Mouse (Mus musculus) megakaryocyte, embryonic 14.5 days (primary cell): ENCODE measurements at regions not wholly inside any gene's neighbourhood (a gene's known extent, or its start where the extent isn't known, plus 50 kb on each side); places are given as distances from the start of the nearest gene placed in this dataset.

ENCODE experiments used
- H3K27me3 ChIP-seq: replicated peaks from 2 replicates; pipeline ENCODE3; 2012; ENCODE audit warnings: inconsistent platforms
- H3K36me3 ChIP-seq: replicated peaks from 2 replicates; pipeline ENCODE3; 2012; ENCODE audit warnings: low read length, inconsistent platforms, mixed read lengths
- H3K4me1 ChIP-seq: 2 replicates; pipeline ENCODE4 v1.6.1; 2012; ENCODE audit warnings: inconsistent platforms
- H3K4me3 ChIP-seq: replicated peaks from 2 replicates; pipeline ENCODE3; 2012; ENCODE audit warnings: moderate library complexity, mild to moderate bottlenecking, inconsistent platforms
- H3K9me3 ChIP-seq: 2 replicates; pipeline ENCODE4 v1.6.1; 2012; ENCODE audit warnings: inconsistent platforms
- FLI1 ChIP-seq: IDR thresholded peaks from 2 replicates; pipeline ENCODE4 v1.6.1; 2012; ENCODE audit warnings: low read length, inconsistent platforms, mixed read lengths
- GATA1 ChIP-seq: IDR thresholded peaks from 3 replicates; pipeline ENCODE4 v1.6.1; 2012; ENCODE audit warnings: mixed read lengths, low read length, inconsistent platforms, borderline replicate concordance

DNA sequence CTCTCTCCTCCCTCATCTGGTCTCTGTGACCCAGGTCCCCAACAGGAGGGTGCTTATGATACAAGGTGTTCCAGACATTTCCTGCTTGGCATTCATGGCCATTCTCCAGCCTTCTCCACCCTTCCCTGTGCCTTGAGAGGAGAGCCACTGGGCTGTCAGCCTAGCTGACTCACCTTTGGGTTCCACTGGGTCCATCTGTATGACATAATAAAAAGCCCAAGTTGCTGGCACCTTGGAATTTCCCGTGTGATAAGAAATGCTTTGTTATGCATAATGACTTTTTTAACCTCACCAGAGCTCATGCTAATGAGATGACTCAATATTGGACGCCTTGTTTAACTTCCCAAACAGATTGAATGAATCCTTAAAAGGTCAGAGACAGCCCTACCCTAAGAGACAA, 236.2 kb downstream of the Fam43a start:
- TF ChIP-seq GATA1: no peak
- TF ChIP-seq FLI1: no peak
- Histone ChIP-seq H3K9me3 (peaks cover 24% of the 10 kb centered on the region), H3K4me3 (no peak overlapping the region), H3K36me3 (no peaks in the 10 kb centered on the region), H3K27me3 (peaks cover 39% of the 10 kb centered on the region), H3K4me1 (no peaks in the 10 kb centered on the region; the same call in 1 of the 2 replicates)

DNA sequence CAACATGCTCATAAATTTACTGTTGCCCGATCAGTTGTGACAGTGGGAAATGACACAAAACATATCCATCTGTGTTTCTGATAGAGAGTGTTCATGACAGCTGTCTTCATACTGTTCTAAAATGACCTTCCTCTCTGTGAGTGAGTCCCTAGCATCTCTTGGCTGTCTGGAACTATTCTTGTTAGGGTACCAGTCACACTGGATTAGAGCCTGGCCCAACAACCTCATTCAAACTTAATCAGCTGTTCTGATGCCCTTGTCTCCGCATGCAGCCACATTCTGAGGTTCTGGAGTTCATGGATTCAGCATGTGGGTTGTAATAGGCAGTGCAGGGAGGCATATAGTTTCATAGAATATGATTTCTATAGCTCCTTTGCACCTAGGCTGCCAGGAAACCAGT, 238.4 kb downstream of the Xxylt1 start:
- Histone ChIP-seq H3K27me3 (peaks cover 22% of the 10 kb centered on the region), H3K9me3 (peaks cover 42% of the 10 kb centered on the region), H3K4me1 (no peaks in the 10 kb centered on the region), H3K4me3 (no peak overlapping the region), H3K36me3 (no peaks in the 10 kb centered on the region)
- TF ChIP-seq GATA1 (no peak), FLI1 (no peak)

DNA sequence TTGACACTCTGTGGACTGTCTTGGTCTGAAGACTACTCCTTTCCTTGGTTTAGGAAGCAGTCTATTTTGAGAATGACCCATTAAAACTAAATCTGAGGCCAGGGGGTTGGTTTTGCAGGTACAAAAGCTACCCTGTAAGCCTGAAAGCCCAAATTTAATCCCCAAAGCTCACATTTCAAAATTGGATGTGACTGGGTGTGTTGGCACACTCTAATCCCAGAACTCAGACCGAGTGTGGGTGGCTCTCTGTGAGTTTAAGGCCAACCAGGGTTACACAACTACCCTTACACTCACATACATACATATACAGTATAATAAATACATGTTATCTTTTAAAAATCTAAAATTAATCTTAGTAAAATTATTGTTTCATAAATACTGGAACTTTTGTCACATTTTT, 228.6 kb downstream of the Xxylt1 start:
- TF ChIP-seq FLI1: no peak
- no peak for TF ChIP-seq GATA1
- Histone ChIP-seq H3K4me3 (no peak overlapping the region), H3K9me3 (peaks cover 19% of the 10 kb centered on the region), H3K4me1 (no peaks in the 10 kb centered on the region), H3K36me3 (no peaks in the 10 kb centered on the region), H3K27me3 (peaks cover 28% of the 10 kb centered on the region)

DNA sequence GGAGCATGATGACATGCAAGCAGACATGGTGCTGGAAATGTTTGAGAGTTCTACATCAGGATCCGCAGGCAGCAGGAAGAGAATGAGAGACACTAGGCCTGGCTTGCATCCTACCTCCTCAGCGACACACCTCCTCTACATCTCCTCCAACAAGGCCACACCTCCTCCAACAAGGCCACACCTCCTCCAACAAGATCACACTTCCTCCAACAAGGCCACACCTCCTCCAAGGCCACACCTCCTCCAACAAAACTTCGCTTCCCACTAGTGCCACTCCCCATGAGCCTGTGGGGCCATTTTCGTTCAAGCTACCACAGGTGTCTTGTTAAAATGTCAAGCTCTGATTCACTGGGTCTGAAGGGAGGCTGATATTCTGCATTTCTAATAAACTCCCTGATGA, 226.5 kb downstream of the Xxylt1 start:
- TF ChIP-seq FLI1 (no peak), GATA1 (no peak)
- Histone ChIP-seq H3K4me3 (no peak overlapping the region), H3K36me3 (no peaks in the 10 kb centered on the region), H3K9me3 (peaks cover 9% of the 10 kb centered on the region), H3K27me3 (peaks cover 28% of the 10 kb centered on the region), H3K4me1 (no peaks in the 10 kb centered on the region)

DNA sequence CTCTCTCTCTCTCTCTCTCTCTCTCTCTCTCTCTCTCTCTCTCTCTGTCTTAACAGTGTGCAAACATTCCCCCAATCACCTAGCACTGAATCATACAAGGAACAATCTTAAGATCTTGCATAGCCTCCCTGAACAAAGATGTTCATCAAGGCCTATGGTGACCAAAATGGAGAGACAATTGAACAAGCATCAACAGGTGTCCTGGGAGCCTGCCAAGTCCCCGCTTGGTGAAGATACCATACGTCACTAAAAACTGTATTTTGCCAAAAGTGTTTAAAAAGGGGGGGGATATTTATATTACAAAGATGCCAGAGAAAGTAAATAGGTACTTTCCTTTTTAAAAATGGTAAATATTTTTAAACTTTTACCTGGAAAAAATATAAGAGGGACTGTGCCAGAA, 223.6 kb downstream of the Xxylt1 start:
- Histone ChIP-seq H3K27me3 (peaks cover 28% of the 10 kb centered on the region), H3K9me3 (peaks cover 27% of the 10 kb centered on the region), H3K36me3 (no peaks in the 10 kb centered on the region), H3K4me3 (no peak overlapping the region), H3K4me1 (no peaks in the 10 kb centered on the region)
- no peak for TF ChIP-seq GATA1
- TF ChIP-seq FLI1: no peak

DNA sequence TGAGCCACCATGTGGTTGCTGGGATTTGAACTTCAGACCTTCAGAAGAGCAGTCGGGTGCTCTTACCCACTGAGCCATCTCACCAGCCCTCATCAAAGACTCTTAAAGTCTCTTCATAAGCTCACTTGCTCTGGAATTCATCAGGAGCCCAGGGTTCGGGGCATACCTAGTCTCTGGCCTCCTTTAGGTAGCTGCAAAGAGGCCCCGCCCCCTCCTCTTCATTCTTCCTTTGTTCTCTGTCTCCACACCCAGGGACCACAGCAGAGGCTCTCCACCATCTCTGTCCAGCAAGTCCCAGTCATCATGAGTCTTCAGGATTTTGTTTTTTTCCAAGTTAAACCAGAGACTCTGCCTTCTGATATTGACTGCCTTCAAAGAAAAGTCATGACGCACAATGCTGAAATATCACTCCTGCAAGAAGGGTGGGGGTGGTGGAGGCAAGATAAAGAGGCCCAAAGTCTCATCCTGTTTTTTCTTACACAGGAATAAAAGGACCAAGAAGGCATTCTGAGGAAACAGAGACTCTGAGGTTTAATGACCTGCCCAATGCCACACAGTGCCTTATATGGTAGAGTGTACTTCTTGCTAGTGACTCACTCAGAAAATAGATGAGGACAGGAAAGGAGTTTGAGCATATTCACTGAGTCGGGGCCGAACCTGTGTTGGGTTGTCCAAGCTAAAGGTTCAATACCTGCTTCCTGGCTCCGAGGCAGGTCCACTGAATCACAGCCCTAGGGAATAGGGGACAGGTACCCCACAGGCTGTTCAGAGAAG, 211.9 kb downstream of the Xxylt1 start:
- TF ChIP-seq FLI1 (no peak), GATA1 (no peak)
- peak overlapping the region; percentile 28 for H3K4me3 ChIP-seq
- H3K4me1 ChIP-seq: peaks cover 41% of the 10 kb centered on the region
- H3K27me3 ChIP-seq: peaks cover 4% of the 10 kb centered on the region
- no peaks in the 10 kb centered on the region for H3K36me3 ChIP-seq
- peaks cover 29% of the 10 kb centered on the region for H3K9me3 ChIP-seq

DNA sequence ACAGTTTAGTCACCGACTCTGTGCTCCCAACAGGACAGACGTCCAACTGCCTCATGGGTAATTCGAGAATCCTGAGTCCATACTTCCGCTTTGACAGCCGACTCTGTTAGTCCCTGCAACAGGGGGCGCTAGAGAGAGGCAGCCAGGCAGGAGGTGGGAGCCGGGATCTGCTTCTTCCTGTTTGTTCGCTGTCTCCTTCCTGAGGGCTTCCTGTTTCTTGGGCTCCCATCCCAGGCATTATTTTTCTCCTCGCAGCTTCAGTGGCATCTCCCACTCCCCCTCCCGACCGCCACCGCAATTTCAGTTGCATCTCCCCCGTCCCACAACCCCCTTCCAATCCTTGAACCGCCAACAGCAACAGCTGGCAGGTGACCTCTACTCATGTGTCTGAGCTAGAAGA, 211.1 kb downstream of the Xxylt1 start:
- Histone ChIP-seq H3K9me3 (peaks cover 29% of the 10 kb centered on the region), H3K4me3 (peak overlapping the region; percentile 29), H3K36me3 (no peaks in the 10 kb centered on the region), H3K27me3 (peaks cover 4% of the 10 kb centered on the region), H3K4me1 (peaks cover 41% of the 10 kb centered on the region)
- TF ChIP-seq GATA1 (no peak), FLI1 (no peak)

DNA sequence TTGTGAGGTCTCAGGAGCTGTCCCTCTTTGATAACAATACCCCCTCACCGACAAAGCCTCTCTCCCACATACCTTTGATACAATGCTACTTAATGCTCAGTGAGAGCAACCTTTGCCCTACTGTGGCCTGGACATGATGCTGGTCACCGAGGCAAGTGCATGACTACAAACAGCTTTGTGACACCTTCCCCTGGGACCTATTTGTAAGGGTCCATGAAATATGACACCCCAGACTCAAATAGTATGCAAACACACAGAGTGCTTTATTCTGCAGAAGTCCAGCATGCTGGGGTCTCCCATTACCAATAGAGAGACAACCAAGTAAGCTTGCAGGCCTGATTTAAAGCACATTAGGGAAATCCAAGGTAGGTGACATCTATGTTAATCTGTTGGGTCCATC, 210.6 kb downstream of the Xxylt1 start:
- H3K4me3 ChIP-seq: no peak overlapping the region
- no peak for TF ChIP-seq FLI1
- no peak for TF ChIP-seq GATA1
- peaks cover 4% of the 10 kb centered on the region for H3K27me3 ChIP-seq
- H3K4me1 ChIP-seq: peaks cover 41% of the 10 kb centered on the region
- H3K36me3 ChIP-seq: no peaks in the 10 kb centered on the region
- peaks cover 29% of the 10 kb centered on the region for H3K9me3 ChIP-seq

DNA sequence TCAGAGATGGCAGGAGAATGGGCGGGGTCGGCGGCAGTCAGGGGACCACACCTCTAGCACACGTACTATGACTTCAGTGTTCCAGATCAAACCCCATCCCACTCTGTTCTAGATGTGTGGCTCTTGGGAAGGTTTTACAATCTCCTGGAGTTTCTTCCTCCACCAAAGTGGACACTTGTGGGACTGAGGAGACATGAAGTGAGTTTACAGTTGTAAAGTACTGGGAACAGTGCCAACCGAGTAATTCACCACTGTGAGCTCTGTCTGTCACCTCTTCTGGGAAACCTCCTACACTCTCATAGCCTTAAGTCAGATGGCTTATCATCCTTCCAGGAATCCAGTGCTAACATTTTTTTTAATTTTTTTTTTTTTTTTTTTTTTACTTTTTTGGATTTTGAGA, 209.1 kb downstream of the Xxylt1 start:
- Histone ChIP-seq H3K27me3 (peaks cover 7% of the 10 kb centered on the region), H3K4me3 (no peak overlapping the region), H3K9me3 (peaks cover 21% of the 10 kb centered on the region), H3K36me3 (no peaks in the 10 kb centered on the region), H3K4me1 (peaks cover 41% of the 10 kb centered on the region)
- TF ChIP-seq GATA1 (no peak), FLI1 (no peak)

DNA sequence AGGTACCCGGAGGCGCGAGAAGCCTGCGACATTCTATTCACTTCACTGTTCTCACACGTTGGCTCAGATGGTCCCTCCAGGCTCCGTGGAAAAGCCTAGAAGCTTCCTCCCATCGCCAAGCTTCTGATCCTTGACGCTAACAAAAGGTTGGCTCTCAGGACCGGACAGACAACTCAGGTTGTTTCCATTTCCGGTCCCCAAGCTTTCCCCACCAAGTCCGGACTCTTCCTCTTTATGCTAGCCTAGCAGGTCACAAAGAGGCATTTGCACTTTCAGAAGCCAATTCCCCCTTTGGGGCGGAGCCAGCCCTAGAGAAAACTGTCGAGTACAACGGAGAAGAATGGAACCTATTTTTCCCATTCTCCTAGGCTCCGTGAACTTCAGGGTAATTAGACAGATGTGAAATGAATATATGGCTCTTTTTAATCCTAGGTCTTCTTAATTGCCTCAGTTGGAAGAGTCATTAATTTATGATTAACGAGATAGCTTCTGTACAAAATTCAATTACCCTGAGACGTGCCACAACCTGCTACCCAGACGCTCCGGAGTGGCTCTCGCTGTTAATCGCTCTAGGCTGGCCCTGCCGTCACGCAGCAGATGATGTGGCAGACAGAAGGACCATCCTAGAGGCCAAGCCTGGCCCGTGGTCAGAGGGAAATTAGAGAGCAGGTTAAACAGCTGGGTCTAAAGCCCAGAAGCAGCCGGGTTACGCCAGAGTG, 207.6 kb downstream of the Xxylt1 start:
- no peak for TF ChIP-seq FLI1
- TF ChIP-seq GATA1: no peak
- H3K4me3 ChIP-seq: no peak overlapping the region

More for the DNA sequence above, 207.6 kb downstream of the Xxylt1 start:
- Histone ChIP-seq H3K36me3 (no peaks in the 10 kb centered on the region), H3K27me3 (peaks cover 5% of the 10 kb centered on the region), H3K9me3 (peaks cover 6% of the 10 kb centered on the region; the same call in 1 of the 2 replicates), H3K4me1 (peaks cover 40% of the 10 kb centered on the region)
